Mouse (Mus musculus): ENCODE results near the gene Ak2. TPM values are rescaled to one million over a fixed set of nuclear protein-coding genes. Genes with fewer than 3 reads are reported as not detected.

The Ak2 gene
- polyA plus RNA-seq, 1 experiment = 204 TPM

DNA sequence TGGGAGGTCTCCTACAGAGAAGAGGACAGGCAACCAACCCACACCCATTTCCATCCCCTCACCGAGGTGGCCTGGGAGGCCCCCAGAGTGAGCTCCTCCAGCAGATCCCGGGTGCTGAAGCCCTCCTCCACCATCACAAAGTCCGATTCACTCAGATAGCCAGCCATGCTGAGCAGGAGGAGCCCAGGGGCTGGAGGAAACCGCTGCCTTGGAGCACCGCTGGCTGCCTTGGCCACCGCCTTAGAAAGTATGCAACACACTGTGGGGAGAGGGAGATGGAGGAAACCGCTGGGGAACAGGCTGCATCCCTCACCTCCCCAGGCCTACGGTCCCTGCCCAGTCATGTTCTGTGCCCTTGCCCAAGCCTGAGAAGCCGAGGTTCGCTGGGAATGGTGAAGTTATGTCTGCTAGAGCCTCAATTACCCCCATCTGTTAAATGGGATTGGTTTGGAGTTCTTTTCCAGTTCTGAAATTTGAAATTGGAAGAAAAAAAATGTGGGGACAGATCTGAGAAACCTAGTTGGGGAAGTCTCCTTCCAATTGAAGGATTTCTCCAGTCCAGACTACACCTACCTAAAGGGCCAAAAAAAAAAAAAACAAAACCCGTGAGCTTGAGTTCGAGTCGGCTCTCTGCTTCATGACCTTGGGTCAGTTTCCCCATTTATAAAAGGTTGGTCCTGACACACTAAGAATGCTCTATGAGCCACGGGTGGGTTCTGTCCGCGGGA is 30.3 kb upstream of the Ak2 start:
- Histone ChIP-seq H3K36me3 (ENCODE audit: control insufficient read depth, insufficient read depth, low read length, poor library complexity, severe bottlenecking) (no peaks in the 10 kb centered on the region), H3K4me3 (ENCODE audit: low read depth, low read length) (peak overlapping the region; percentile 98), H3K4me1 (ENCODE audit: control insufficient read depth, insufficient read depth, low read length) (no peaks in the 10 kb centered on the region), H3K27me3 (ENCODE audit: control insufficient read depth, insufficient read depth, low read length, poor library complexity, severe bottlenecking) (no peaks in the 10 kb centered on the region), H3K27ac (ENCODE audit: insufficient read depth, low read length) (no peak overlapping the region; the same call in 1 of the 2 replicates), H3K9me3 (replicated peaks; ENCODE audit: control insufficient read depth, insufficient read depth, low read length, poor library complexity, severe bottlenecking) (no peaks in the 10 kb centered on the region), H3K9ac (ENCODE audit: low read depth, poor library complexity, severe bottlenecking) (peak overlapping the region; percentile 98)
- no peak for TF ChIP-seq EP300 (IDR thresholded peaks at IDR 0.05; ENCODE audit: insufficient read depth, low read depth, low read length)
- TF ChIP-seq POLR2A (IDR thresholded peaks at IDR 0.05; ENCODE audit: insufficient read depth, low read length) = no peak
- no peak for TF ChIP-seq CTCF (IDR thresholded peaks at IDR 0.05; ENCODE audit: low read depth, low read length)

- no peaks in the 10 kb centered on the region for H3K9me3 ChIP-seq (replicated peaks; ENCODE audit: control insufficient read depth, insufficient read depth, low read length, poor library complexity, severe bottlenecking)
- H3K4me3 ChIP-seq (ENCODE audit: low read depth, low read length) = peak within 1 kb of the TSS; percentile 98
- no peaks in the 10 kb centered on the region for H3K36me3 ChIP-seq (ENCODE audit: control insufficient read depth, insufficient read depth, low read length, poor library complexity, severe bottlenecking)
- H3K27ac ChIP-seq (ENCODE audit: insufficient read depth, low read length) = no peak within 1 kb of the TSS; the same call in 1 of the 2 replicates
- peak within 1 kb of the TSS; percentile 98 for H3K9ac ChIP-seq (ENCODE audit: low read depth, poor library complexity, severe bottlenecking)
- H3K27me3 ChIP-seq (ENCODE audit: control insufficient read depth, insufficient read depth, low read length, poor library complexity, severe bottlenecking) = no peaks in the 10 kb centered on the region
- no peaks in the 10 kb centered on the region for H3K4me1 ChIP-seq (ENCODE audit: control insufficient read depth, insufficient read depth, low read length)
- TF ChIP-seq POLR2A (IDR thresholded peaks at IDR 0.05; ENCODE audit: insufficient read depth, low read length) = peak; percentile 88
- no peak for TF ChIP-seq EP300 (IDR thresholded peaks at IDR 0.05; ENCODE audit: insufficient read depth, low read depth, low read length)
These were observed 29.5 kb upstream of the Ak2 start, which contains the start of gene Azin2 for GRCm38 (mm10) chr4:128962029-128962925. Gene Azin2 (minus strand): TSS chr4:128962442.

GRCm38 (mm10) chr4:128962926-128963290 is 28.9 kb upstream of the Ak2 start:
- H3K9me3 ChIP-seq (replicated peaks; ENCODE audit: control insufficient read depth, insufficient read depth, low read length, poor library complexity, severe bottlenecking) = no peaks in the 10 kb centered on the region
- H3K36me3 ChIP-seq (ENCODE audit: control insufficient read depth, insufficient read depth, low read length, poor library complexity, severe bottlenecking) = no peaks in the 10 kb centered on the region
- peak overlapping the region; percentile 52 for H3K4me3 ChIP-seq (ENCODE audit: low read depth, low read length)
- H3K4me1 ChIP-seq (ENCODE audit: control insufficient read depth, insufficient read depth, low read length) = no peaks in the 10 kb centered on the region
- TF ChIP-seq EP300 (IDR thresholded peaks at IDR 0.05; ENCODE audit: insufficient read depth, low read depth, low read length) (no peak), POLR2A (IDR thresholded peaks at IDR 0.05; ENCODE audit: insufficient read depth, low read length) (no peak), CTCF (IDR thresholded peaks at IDR 0.05; ENCODE audit: low read depth, low read length) (no peak)
- H3K27me3 ChIP-seq (ENCODE audit: control insufficient read depth, insufficient read depth, low read length, poor library complexity, severe bottlenecking) = no peaks in the 10 kb centered on the region
- H3K9ac ChIP-seq (ENCODE audit: low read depth, poor library complexity, severe bottlenecking) = peak overlapping the region; percentile 98
- no peak overlapping the region for H3K27ac ChIP-seq (ENCODE audit: insufficient read depth, low read length)

DNA sequence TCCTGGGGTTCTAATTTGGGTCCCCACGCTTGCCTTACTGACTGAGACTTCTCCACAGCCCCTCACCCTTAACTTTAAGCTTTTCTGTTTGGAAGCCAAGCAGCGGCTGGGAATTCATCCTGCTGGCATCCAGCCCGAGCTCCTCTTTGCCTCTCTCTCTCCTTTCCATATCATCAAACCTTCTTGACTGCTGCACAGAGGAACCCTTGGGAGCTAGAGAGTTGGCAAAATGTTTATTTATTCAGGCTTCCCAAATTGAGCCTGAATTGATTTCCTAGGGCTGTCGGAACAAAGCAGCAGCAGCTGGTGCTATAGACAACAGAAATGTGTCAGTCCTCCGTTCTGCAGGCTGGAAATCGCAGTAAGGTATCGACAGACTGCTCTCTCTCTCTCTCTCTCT is 25.0 kb upstream of the Ak2 start:
- Histone ChIP-seq H3K9me3 (replicated peaks; ENCODE audit: control insufficient read depth, insufficient read depth, low read length, poor library complexity, severe bottlenecking) (no peaks in the 10 kb centered on the region), H3K27me3 (ENCODE audit: control insufficient read depth, insufficient read depth, low read length, poor library complexity, severe bottlenecking) (no peaks in the 10 kb centered on the region), H3K4me1 (ENCODE audit: control insufficient read depth, insufficient read depth, low read length) (peaks cover 3% of the 10 kb centered on the region), H3K27ac (ENCODE audit: insufficient read depth, low read length) (no peak overlapping the region), H3K4me3 (ENCODE audit: low read depth, low read length) (no peak overlapping the region), H3K9ac (ENCODE audit: low read depth, poor library complexity, severe bottlenecking) (no peak overlapping the region), H3K36me3 (ENCODE audit: control insufficient read depth, insufficient read depth, low read length, poor library complexity, severe bottlenecking) (no peaks in the 10 kb centered on the region)
- TF ChIP-seq EP300 (IDR thresholded peaks at IDR 0.05; ENCODE audit: insufficient read depth, low read depth, low read length) (no peak), CTCF (IDR thresholded peaks at IDR 0.05; ENCODE audit: low read depth, low read length) (no peak), POLR2A (IDR thresholded peaks at IDR 0.05; ENCODE audit: insufficient read depth, low read length) (no peak)

DNA sequence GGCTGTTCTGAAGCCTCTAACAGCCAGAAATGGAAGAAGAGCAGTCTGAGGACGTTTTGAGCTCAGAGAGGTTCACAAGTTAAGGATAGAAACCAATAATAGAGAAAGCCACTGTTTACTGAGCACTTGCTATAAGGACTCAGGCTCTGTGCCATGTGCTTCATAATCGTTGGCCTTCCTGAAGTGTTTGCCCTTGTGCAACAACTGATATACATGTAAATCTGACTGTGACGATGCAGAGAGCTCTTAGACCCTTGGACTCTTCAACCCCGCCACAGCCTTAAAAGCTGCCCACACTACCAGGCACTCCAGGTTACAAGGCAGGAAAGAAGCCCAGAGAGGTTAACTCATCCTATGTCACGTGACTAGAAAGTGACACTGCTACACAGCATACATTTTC is 22.7 kb upstream of the Ak2 start:
- H3K4me1 ChIP-seq (ENCODE audit: control insufficient read depth, insufficient read depth, low read length) = peaks cover 3% of the 10 kb centered on the region
- H3K27me3 ChIP-seq (ENCODE audit: control insufficient read depth, insufficient read depth, low read length, poor library complexity, severe bottlenecking) = no peaks in the 10 kb centered on the region
- H3K4me3 ChIP-seq (ENCODE audit: low read depth, low read length) = no peak overlapping the region
- no peak overlapping the region for H3K9ac ChIP-seq (ENCODE audit: low read depth, poor library complexity, severe bottlenecking)
- H3K36me3 ChIP-seq (ENCODE audit: control insufficient read depth, insufficient read depth, low read length, poor library complexity, severe bottlenecking) = no peaks in the 10 kb centered on the region
- no peak overlapping the region for H3K27ac ChIP-seq (ENCODE audit: insufficient read depth, low read length)
- TF ChIP-seq POLR2A (IDR thresholded peaks at IDR 0.05; ENCODE audit: insufficient read depth, low read length) (no peak), EP300 (IDR thresholded peaks at IDR 0.05; ENCODE audit: insufficient read depth, low read depth, low read length) (no peak), CTCF (IDR thresholded peaks at IDR 0.05; ENCODE audit: low read depth, low read length) (no peak)
- no peaks in the 10 kb centered on the region for H3K9me3 ChIP-seq (replicated peaks; ENCODE audit: control insufficient read depth, insufficient read depth, low read length, poor library complexity, severe bottlenecking)
